Mouse (Mus musculus) central nervous system, embryonic 18 days (tissue): Measurements from ENCODE around the gene Spata7. TPM values are rescaled to one million over a fixed set of nuclear protein-coding genes. Genes with fewer than 3 reads are reported as not detected.

Experiments used
- polyA plus RNA-seq: library from polyadenylated mRNA; depleted of rRNA; stranded (reverse); fragments of >200 nt; gene quantifications from 2 replicates; pipeline ENCODE4 v1.2.3, GENCODE M21; 2012; rRNA removed

Spata7 gene
- polyA plus RNA-seq: 19.2 and 20.3 TPM in 2 replicates

DNA sequence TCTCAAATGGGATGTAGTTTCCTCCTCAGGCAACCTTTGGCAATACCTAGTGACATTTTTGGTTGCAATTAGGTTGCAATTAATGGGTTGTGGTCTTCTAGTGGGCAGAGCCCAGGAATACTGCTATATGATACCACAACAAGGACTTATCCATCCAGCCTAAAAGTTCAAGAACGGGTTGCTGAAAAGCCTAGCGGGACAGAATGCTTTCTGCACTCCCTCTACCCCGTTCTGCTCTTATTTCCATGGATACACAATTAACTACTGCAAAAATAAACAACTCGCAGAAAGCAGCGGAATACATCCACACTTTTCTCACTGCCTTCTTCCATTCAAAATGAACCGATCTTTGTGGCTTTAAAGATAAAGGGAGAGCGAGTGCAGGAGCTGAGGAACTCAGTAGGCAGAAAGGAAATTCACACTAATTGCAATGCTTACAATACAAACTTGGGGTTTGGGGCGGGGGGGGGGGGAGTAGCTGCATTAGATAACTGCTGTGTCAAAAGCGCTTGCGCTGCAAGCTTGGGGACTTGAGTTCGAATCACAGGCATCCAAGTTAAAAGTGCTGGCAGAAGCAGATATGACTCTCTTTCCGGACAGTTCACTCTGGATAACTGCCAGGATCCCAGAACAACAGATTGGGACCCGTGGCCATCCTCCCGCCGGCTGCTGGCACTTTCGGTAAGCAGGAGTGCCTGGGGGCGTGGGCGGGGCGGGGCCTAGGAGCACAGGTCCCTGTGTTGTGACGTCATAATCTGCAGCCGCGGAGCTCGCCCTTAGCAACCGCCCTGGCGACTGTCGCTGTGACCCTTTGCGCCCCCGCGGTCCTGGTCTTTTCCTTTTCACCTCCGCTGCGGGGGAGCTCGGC lies at the start of gene Spata7:
Gene Spata7, plus strand, starts transcription at position 766 of the 868 bp plus-strand sequence.

Other genes with a start within 250 kb of the Spata7 start
- gene Kcnk10, start 49.8 kb upstream of the Spata7 start, polyA plus RNA-seq: 15.3 and 16.2 TPM in 2 replicates
- gene Ptpn21, start 109.2 kb downstream of the Spata7 start, polyA plus RNA-seq: 5.0 and 5.2 TPM in 2 replicates
- 119 and 123 TPM in 2 replicates for gene Zc3h14, start 118.8 kb downstream of the Spata7 start, polyA plus RNA-seq